8 mouse cellular contexts compared by ENCODE assay signal in genomic region chr9:48618111-48618510, GRCm38 (mm10). TPM values are rescaled to one million over a fixed set of nuclear protein-coding genes. Genes with fewer than 3 reads are reported as not detected.
DNase-seq lines count a peak whose midpoint lies in the region; ATAC-seq and TF ChIP-seq lines count a peak whose summit lies in the region.

No protein-coding gene starts in this region.

- H3K27ac ChIP-seq in hindbrain, postnatal 0 days: no peak overlapping the region
- no peak overlapping the region for H3K27ac ChIP-seq in hindbrain, embryonic 13.5 days

- no peak overlapping the region for H3K4me3 ChIP-seq in hindbrain, postnatal 0 days (ENCODE audit: low read length)
- no peak overlapping the region for H3K4me3 ChIP-seq in hindbrain, embryonic 13.5 days

- no peaks in the 10 kb centered on the region for H3K4me1 ChIP-seq in hindbrain, postnatal 0 days (ENCODE audit: insufficient read depth, low read length)
- peaks cover 12% of the 10 kb centered on the region for H3K4me1 ChIP-seq in hindbrain, embryonic 13.5 days (replicated peaks)

- no peak overlapping the region for H3K9ac ChIP-seq in hindbrain, postnatal 0 days (replicated peaks; ENCODE audit: low read length)
- no peak overlapping the region for H3K9ac ChIP-seq in hindbrain, embryonic 13.5 days

- H3K27me3 ChIP-seq in hindbrain, postnatal 0 days (ENCODE audit: insufficient read depth, low read length): no peaks in the 10 kb centered on the region
- no peaks in the 10 kb centered on the region for H3K27me3 ChIP-seq in hindbrain, embryonic 13.5 days

- no peak for TF ChIP-seq CTCF in hindbrain, postnatal 0 days (IDR thresholded peaks at IDR 0.05; ENCODE audit: low read depth)

- H3K36me3 ChIP-seq in hindbrain, postnatal 0 days (ENCODE audit: insufficient read depth, low read length): no peaks in the 10 kb centered on the region
- no peaks in the 10 kb centered on the region for H3K36me3 ChIP-seq in hindbrain, embryonic 13.5 days

- 62% methylated on average over 8 of the region's 8 CpGs for WGBS in hindbrain, postnatal 0 days
- WGBS in hindbrain, embryonic 13.5 days: 81% methylated on average over 8 of the region's 8 CpGs

- H3K4me2 ChIP-seq in hindbrain, postnatal 0 days (ENCODE audit: low read depth, low read length): no peak overlapping the region; the same call in 1 of the 2 replicates
- H3K4me2 ChIP-seq in hindbrain, embryonic 13.5 days: no peak overlapping the region

- peak; percentile 50 for DNase-seq in hindbrain, postnatal 0 days (ENCODE audit: low spot score)
- DNase-seq in adrenal gland, postnatal 14 days: peak; percentile 80
- peak; percentile 98 for DNase-seq in heart, adult 11 months
- peak; percentile 80 to 83 for DNase-seq in lung, adult 18-20 months
- DNase-seq in urinary bladder, postnatal 36 days (ENCODE audit: low spot score in 2 of 2): peak; percentile 33 to 82
- no peak for DNase-seq in layer of hippocampus, adult 9-10 months (ENCODE audit: low spot score)

- no peaks in the 10 kb centered on the region for H3K9me3 ChIP-seq in hindbrain, postnatal 0 days (ENCODE audit: low read length)
- no peaks in the 10 kb centered on the region for H3K9me3 ChIP-seq in hindbrain, embryonic 13.5 days

- 0 out of 2 replicates have a peak, but pooled peaks have one; percentile 43 for ATAC-seq in hindbrain, postnatal 0 days
- no peak for ATAC-seq in hindbrain, embryonic 13.5 days (ENCODE audit: low FRiP score)
- no peak for ATAC-seq in megakaryocyte-erythroid progenitor cell, adult 5-6 weeks (replicated peaks; ENCODE audit: low FRiP score, low TSS enrichment, poor library complexity, severe bottlenecking)

RNA-seq across cellular contexts. Expression of gene Nnmt, which starts 13.2 kb away (rescaled TPM):
- total RNA-seq in hindbrain, postnatal 0 days (2014; rRNA removed): 0.50 TPM in 1 of 2 replicates, not detected in the other
- 1.7 and 2.2 TPM in 2 replicates for polyA plus RNA-seq in hindbrain, postnatal 0 days (2015; fragmentation: Nextera tagmentation; extraction: Ambion mirVana)
- polyA plus RNA-seq in hindbrain, embryonic 13.5 days (2015; fragmentation: Nextera tagmentation; extraction: Ambion mirVana): 0.38 and 0.81 TPM in 2 replicates
- 14.4 and 20.7 TPM in 2 replicates for total RNA-seq in adrenal gland, postnatal 14 days (2021)
- total RNA-seq in megakaryocyte-erythroid progenitor cell, adult 5-6 weeks (2014; fragmentation: Nextera tagmentation): not detected in 2 replicates
- not detected in 2 replicates for total RNA-seq in megakaryocyte-erythroid progenitor cell, adult 5-6 weeks (2017)

Comparison
In these comparisons a context has a peak if more than half of its experiments do, and no peak if none do; other contexts are left out.
1. RNA of gene Nnmt, which starts 13.2 kb away (total RNA-seq): 14.4 to 20.7 TPM in adrenal gland, postnatal 14 days; 0.50 TPM in hindbrain, postnatal 0 days and not detected in megakaryocyte-erythroid progenitor cell, adult 5-6 weeks; every median in the first group is over 10 times any median in the second.